Mouse (Mus musculus): Measurements from ENCODE around the gene Rap1a. TPM values are rescaled to one million over a fixed set of nuclear protein-coding genes. Genes with fewer than 3 reads are reported as not detected.

Gene Rap1a
- polyA plus RNA-seq, 1 experiment from 2014 or later, result 133 TPM

- Histone ChIP-seq H3K4me1 (replicated peaks) (no peaks in the 10 kb centered on the region), H3K4me2 (replicated peaks) (no peak overlapping the region), H3K27ac (no peak overlapping the region), H3K4me3 (replicated peaks) (no peak overlapping the region), H3K27me3 (replicated peaks) (no peaks in the 10 kb centered on the region), H3K9me3 (no peaks in the 10 kb centered on the region), H3K9ac (no peak overlapping the region), H3K36me3 (no peaks in the 10 kb centered on the region)
- ATAC-seq, result no peak
- WGBS, result 76% methylated on average over 4 of the region's 4 CpGs
These were observed 81.2 kb downstream of the Rap1a start for GRCm38 (mm10) chr3:105719979-105720378.

- Histone ChIP-seq H3K4me1 (replicated peaks) (no peaks in the 10 kb centered on the region), H3K27me3 (replicated peaks) (no peaks in the 10 kb centered on the region), H3K27ac (no peak overlapping the region), H3K9me3 (no peaks in the 10 kb centered on the region), H3K9ac (no peak overlapping the region), H3K36me3 (no peaks in the 10 kb centered on the region), H3K4me3 (replicated peaks) (no peak overlapping the region), H3K4me2 (replicated peaks) (no peak overlapping the region)
- 51% methylated on average over 4 of the region's 4 CpGs for WGBS
- no peak for ATAC-seq
These were observed 82.4 kb downstream of the Rap1a start for GRCm38 (mm10) chr3:105718746-105719145.

- Histone ChIP-seq H3K27ac (no peak overlapping the region), H3K36me3 (no peaks in the 10 kb centered on the region), H3K4me2 (replicated peaks) (no peak overlapping the region), H3K4me3 (replicated peaks) (no peak overlapping the region), H3K9ac (no peak overlapping the region), H3K9me3 (no peaks in the 10 kb centered on the region), H3K27me3 (replicated peaks) (no peaks in the 10 kb centered on the region), H3K4me1 (replicated peaks) (no peaks in the 10 kb centered on the region)
- ATAC-seq, result no peak
- 61% methylated on average over 11 of the region's 11 CpGs for WGBS
These were observed 83.1 kb downstream of the Rap1a start for GRCm38 (mm10) chr3:105717856-105718555.

- no peaks in the 10 kb centered on the region for H3K27me3 ChIP-seq (replicated peaks)
- no peak overlapping the region for H3K4me3 ChIP-seq (replicated peaks)
- no peak overlapping the region for H3K9ac ChIP-seq
- H3K4me1 ChIP-seq (replicated peaks), result 0 out of 2 replicates have a peak, but pooled peaks cover 3% of the 10 kb centered on the region
- no peak for ATAC-seq
- H3K9me3 ChIP-seq, result no peaks in the 10 kb centered on the region
- no peak overlapping the region for H3K4me2 ChIP-seq (replicated peaks)
- no peaks in the 10 kb centered on the region for H3K36me3 ChIP-seq
- H3K27ac ChIP-seq, result no peak overlapping the region
- 65% methylated on average over 18 of the region's 18 CpGs for WGBS
These were observed 84.7 kb downstream of the Rap1a start for GRCm38 (mm10) chr3:105716353-105717000.

DNA sequence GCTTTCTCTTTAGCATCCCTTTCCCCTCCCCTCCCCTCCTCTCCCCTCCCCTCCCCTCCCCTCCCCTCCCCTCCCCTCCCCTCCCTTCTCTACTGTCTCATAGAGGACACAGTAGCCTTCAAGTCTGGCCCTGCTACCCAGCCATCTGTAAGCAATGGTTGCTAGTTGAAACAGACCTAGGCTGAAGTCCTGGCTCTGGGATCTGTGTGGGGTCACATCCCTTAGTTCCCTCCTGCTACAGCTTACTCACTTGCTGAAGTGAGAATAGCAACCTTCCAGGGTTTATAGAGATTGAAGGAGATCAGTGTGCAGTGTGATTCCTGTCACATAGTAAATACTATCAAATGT is 86.3 kb downstream of the Rap1a start:
- no peak overlapping the region for H3K27ac ChIP-seq

DNA sequence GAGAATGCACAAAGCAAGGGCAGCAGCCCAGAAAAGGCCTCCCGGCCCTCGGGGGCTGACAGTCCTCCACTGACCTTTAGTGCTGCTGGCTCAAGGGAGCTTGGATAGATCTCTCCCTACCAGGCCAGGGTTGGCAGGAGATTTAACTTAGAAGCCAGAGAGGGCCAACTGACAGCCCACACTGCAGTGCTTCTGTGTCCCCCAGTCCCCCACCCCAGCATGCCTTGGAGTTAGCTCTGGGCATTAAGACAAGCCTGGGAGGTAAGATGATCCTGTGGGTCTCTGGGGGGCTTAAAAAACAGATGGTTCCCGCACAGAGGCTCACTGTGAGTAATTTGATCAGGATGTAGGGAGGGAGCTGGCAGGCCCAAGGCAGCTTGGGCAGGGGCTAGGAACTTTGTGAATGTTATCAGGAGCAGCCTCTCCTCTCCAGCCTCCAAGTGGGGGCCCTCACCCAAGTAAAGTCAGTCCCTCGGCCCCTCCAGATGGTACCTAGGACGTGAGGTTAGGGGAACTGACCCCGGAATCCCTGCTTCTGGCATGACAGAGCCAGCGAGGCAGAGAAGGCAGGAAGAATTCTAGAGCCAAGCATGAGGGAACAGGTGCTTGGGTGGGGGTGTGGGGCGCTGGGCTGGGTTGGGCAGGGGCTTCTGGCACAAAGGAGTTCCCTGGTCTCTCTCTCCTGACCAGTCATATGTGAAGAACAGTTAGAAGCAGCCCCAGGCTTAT is 86.9 kb downstream of the Rap1a start:
- no peak overlapping the region for H3K4me3 ChIP-seq (replicated peaks)
- 0 out of 2 replicates have a peak, but pooled peaks cover 4% of the 10 kb centered on the region for H3K4me1 ChIP-seq (replicated peaks)
- no peaks in the 10 kb centered on the region for H3K27me3 ChIP-seq (replicated peaks)
- H3K9me3 ChIP-seq, result no peaks in the 10 kb centered on the region
- no peak overlapping the region for H3K4me2 ChIP-seq (replicated peaks)
- no peak overlapping the region for H3K9ac ChIP-seq
- no peak overlapping the region for H3K27ac ChIP-seq
- no peaks in the 10 kb centered on the region for H3K36me3 ChIP-seq
- no peak for ATAC-seq
- 30% methylated on average over 8 of the region's 8 CpGs for WGBS

More for the DNA sequence above, 86.3 kb downstream of the Rap1a start:
- H3K9ac ChIP-seq, result no peak overlapping the region
- ATAC-seq, result no peak
- H3K9me3 ChIP-seq, result no peaks in the 10 kb centered on the region
- H3K4me3 ChIP-seq (replicated peaks), result no peak overlapping the region
- no peaks in the 10 kb centered on the region for H3K36me3 ChIP-seq
- H3K4me2 ChIP-seq (replicated peaks), result no peak overlapping the region
- 0 out of 2 replicates have a peak, but pooled peaks cover 4% of the 10 kb centered on the region for H3K4me1 ChIP-seq (replicated peaks)
- no peaks in the 10 kb centered on the region for H3K27me3 ChIP-seq (replicated peaks)

- H3K27me3 ChIP-seq (replicated peaks), result no peaks in the 10 kb centered on the region
- H3K4me2 ChIP-seq (replicated peaks), result no peak overlapping the region
- no peak overlapping the region for H3K4me3 ChIP-seq (replicated peaks)
- H3K9ac ChIP-seq, result no peak overlapping the region
- no peak overlapping the region for H3K27ac ChIP-seq
- no peak for ATAC-seq
- H3K9me3 ChIP-seq, result no peaks in the 10 kb centered on the region
- no peaks in the 10 kb centered on the region for H3K36me3 ChIP-seq
- 0 out of 2 replicates have a peak, but pooled peaks cover 4% of the 10 kb centered on the region for H3K4me1 ChIP-seq (replicated peaks)
These were observed 88.3 kb downstream of the Rap1a start for GRCm38 (mm10) chr3:105712827-105713226.

- ATAC-seq, result no peak
- H3K9me3 ChIP-seq, result no peaks in the 10 kb centered on the region
- WGBS, result 61% methylated on average over 7 of the region's 7 CpGs
These were observed 89.4 kb downstream of the Rap1a start for GRCm38 (mm10) chr3:105711741-105712140.

DNA sequence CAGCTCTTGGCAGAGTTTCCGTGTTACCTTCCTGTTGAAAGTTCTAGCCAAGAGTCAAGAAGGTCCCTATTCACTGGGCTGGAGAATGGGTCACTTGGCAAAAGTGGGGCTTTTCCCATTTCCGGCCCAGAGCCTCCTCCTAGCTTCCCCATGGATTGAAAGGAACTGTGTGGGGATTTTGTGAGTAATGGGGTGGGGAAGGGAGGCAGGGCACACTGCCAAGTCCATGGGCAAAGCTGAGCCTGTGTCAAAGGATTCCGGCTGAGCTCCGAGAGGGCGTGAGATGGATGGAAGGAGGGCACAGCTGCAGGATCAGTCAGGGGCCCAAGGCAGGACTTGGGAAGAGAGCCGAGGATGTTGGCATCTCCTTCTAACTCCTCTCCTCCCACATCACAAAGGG is 90.9 kb downstream of the Rap1a start:
- H3K9me3 ChIP-seq, result no peaks in the 10 kb centered on the region
- no peak overlapping the region for H3K4me3 ChIP-seq (replicated peaks)
- H3K36me3 ChIP-seq, result no peaks in the 10 kb centered on the region
- H3K27ac ChIP-seq, result no peak overlapping the region
- peaks cover 7% of the 10 kb centered on the region for H3K27me3 ChIP-seq (replicated peaks)
- H3K4me2 ChIP-seq (replicated peaks), result no peak overlapping the region
- no peak overlapping the region for H3K9ac ChIP-seq
- 69% methylated on average over 6 of the region's 6 CpGs for WGBS
- ATAC-seq, result no peak
- H3K4me1 ChIP-seq (replicated peaks), result peaks cover 10% of the 10 kb centered on the region; the same call in 1 of the 2 replicates

More at GRCm38 (mm10) chr3:105711741-105712140, 89.4 kb downstream of the Rap1a start:
- Histone ChIP-seq H3K4me3 (replicated peaks) (no peak overlapping the region), H3K4me1 (replicated peaks) (peaks cover 8% of the 10 kb centered on the region; the same call in 1 of the 2 replicates), H3K4me2 (replicated peaks) (no peak overlapping the region), H3K27me3 (replicated peaks) (0 out of 2 replicates have a peak, but pooled peaks cover 1% of the 10 kb centered on the region), H3K36me3 (no peaks in the 10 kb centered on the region), H3K27ac (no peak overlapping the region), H3K9ac (no peak overlapping the region)

DNA sequence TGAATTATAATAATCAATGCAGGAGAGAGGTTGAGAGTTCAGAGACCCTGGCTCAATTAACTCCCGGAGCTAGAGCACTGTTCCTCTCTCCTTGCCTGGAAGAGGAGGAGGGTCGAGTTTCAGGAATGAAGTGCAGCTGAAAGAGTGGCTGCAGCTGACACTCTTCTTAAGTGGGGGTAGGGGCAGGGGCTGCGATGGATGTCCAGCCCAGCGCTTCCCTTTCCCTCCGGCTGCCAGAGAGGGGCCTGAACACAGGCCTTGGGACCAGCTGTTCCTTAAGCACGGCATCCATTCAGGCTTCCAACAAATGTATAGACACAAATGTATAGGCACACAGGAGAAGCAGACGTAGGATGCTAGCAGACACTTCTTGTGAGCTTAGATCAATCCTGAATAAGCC is 93.5 kb downstream of the Rap1a start:
- Histone ChIP-seq H3K27ac (no peak overlapping the region), H3K9ac (no peak overlapping the region), H3K4me2 (replicated peaks) (no peak overlapping the region), H3K4me3 (replicated peaks) (no peak overlapping the region), H3K27me3 (replicated peaks) (peaks cover 7% of the 10 kb centered on the region), H3K9me3 (no peaks in the 10 kb centered on the region), H3K36me3 (no peaks in the 10 kb centered on the region), H3K4me1 (replicated peaks) (peaks cover 12% of the 10 kb centered on the region; the same call in 1 of the 2 replicates)
- 34% methylated on average over 7 of the region's 7 CpGs for WGBS
- no peak for ATAC-seq

DNA sequence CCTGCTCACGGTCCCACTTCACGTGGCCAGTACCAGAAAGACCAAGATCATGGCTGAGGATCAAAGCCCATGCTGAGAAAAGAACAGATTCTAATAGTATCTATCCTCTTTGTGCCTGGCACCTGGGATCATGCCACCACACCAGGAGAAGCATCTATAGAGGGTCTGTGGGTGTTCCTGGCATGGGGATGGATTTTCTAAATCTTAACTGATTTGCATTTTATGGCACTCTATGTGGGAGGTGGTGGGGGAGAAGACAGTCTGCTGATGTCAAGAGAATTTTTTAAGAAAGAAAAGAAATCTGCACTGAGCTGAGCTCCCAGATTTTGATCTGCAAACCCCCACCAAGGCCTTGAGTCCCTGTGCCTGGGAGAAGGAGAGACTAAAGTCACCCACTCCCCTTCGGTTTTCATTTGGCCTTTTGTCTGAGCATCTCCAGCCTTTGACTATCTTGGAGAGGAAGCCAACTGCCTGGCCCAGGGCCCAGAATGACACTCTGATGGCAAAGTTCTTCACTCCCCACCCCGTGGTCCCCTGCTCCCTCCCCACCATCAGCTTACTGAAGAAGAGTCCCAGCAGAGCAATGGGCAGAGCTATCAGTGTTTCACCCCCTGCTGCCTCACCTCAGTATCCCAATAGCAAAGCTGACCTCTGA is 94.6 kb downstream of the Rap1a start:
- Histone ChIP-seq H3K36me3 (no peaks in the 10 kb centered on the region), H3K9ac (no peak overlapping the region), H3K27me3 (replicated peaks) (peaks cover 7% of the 10 kb centered on the region), H3K27ac (no peak overlapping the region), H3K4me3 (replicated peaks) (no peak overlapping the region), H3K4me2 (replicated peaks) (peak overlapping the region; percentile 99), H3K4me1 (replicated peaks) (peaks cover 11% of the 10 kb centered on the region; the same call in 1 of the 2 replicates), H3K9me3 (no peaks in the 10 kb centered on the region)
- no peak for ATAC-seq
- WGBS, result 42% methylated on average over 4 of the region's 4 CpGs

GRCm38 (mm10) chr3:105705561-105705960 is 95.6 kb downstream of the Rap1a start:
- ATAC-seq, result no peak
- peak overlapping the region; percentile 56 for H3K4me3 ChIP-seq (replicated peaks)
- H3K36me3 ChIP-seq, result no peaks in the 10 kb centered on the region
- H3K4me1 ChIP-seq (replicated peaks), result peaks cover 10% of the 10 kb centered on the region; the same call in 1 of the 2 replicates
- H3K9ac ChIP-seq, result peak overlapping the region; percentile 68
- no peaks in the 10 kb centered on the region for H3K9me3 ChIP-seq
- peaks cover 7% of the 10 kb centered on the region for H3K27me3 ChIP-seq (replicated peaks)
- H3K4me2 ChIP-seq (replicated peaks), result peak overlapping the region; percentile 99
- 38% methylated on average over 3 of the region's 3 CpGs for WGBS
- H3K27ac ChIP-seq, result no peak overlapping the region
